Mouse (Mus musculus): ENCODE data around the gene Vmn1r62. TPM values are rescaled to one million over a fixed set of nuclear protein-coding genes. Genes with fewer than 3 reads are reported as not detected.
"Not testable (repeated sequence)": the region's sequence is repeated elsewhere in the genome, so short reads cannot be mapped to it uniquely, and the experiment has no call there.

Vmn1r62 gene
- not detected for total RNA-seq (2021)
- long read RNA-seq, result 0 reads

DNA sequence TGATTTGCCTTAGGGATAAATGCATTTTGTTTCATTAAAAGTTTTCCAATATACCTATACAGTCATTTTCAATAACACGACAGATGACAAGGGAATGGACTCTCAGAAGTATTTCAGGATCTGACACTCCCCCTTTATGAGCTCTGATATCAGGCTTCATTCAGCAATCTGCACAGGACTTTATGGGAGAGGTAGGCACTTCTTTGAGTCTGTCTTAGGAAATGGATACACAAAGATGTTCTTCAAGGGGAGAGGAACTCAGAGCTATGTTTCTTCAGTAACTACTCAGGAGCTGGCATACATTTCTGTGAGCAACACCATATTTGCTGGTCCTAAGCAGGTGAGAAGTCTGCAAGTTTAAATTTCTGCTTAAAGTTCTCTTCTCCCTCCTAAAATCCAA, at the start of gene Vmn1r62:
Gene Vmn1r62, plus strand, starts transcription at position 301 of the 400 bp plus-strand sequence.
- DNase-seq (ENCODE audit: low spot score in 2 of 2), result not testable (repeated sequence)

Other genes starting within 250 kb of the Vmn1r62 start
- not detected for gene Vmn1r59, start 216.9 kb upstream of the Vmn1r62 start, total RNA-seq (2021)
- not detected for gene Vmn2r28, start 179.7 kb upstream of the Vmn1r62 start, total RNA-seq (2021)
- not detected for gene Vmn1r60, start 126.3 kb upstream of the Vmn1r62 start, total RNA-seq (2021)
- not detected for gene Vmn1r61, start 60.3 kb upstream of the Vmn1r62 start, total RNA-seq (2021)
- not detected for gene Vmn1r63, start 131.8 kb downstream of the Vmn1r62 start, total RNA-seq (2021)
- gene Vmn1r64, start 210.9 kb downstream of the Vmn1r62 start, total RNA-seq (2021), result not detected

Data from layer of hippocampus, postnatal 10 days (tissue).